Mouse (Mus musculus): Measurements from ENCODE around the gene Rhox2e. TPM values are rescaled to one million over a fixed set of nuclear protein-coding genes. Genes with fewer than 3 reads are reported as not detected.

The Rhox2e gene
- not detected for polyA plus RNA-seq (2012; fragmentation: generic; extraction: Trizol)

GRCm38 (mm10) chrX:37530152-37530551 is at the start of gene Rhox2e:
TSS of gene Rhox2e (plus strand) at chrX:37530452.

GRCm38 (mm10) chrX:37514059-37514458 is 16.2 kb upstream of the Rhox2e start, which contains the start of gene Rhox4d:
TSS of gene Rhox4d (plus strand) at chrX:37514359.

DNA sequence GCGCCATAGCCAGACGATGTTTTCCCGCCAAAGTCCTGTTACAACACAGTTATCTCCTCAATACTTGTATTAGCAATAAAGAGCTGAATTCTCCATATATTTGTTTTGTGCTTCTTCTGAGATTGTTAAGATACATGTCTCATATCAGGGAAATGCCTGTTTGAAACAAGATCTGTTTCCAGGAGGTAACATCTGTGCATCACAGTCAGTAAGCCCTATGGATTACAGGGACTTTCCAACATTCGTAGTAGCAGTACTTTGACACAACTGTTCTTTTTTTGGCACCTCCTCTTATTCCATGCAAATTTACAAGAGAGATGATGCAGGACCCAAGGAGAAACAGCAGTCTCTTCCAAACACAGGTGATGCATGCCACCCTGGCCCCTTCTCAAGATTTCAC is 11.5 kb downstream of the Rhox2e start, which contains the start of gene Rhox3e:
Gene Rhox3e (plus strand): TSS at position 301 of the 400 bp plus-strand sequence.

GRCm38 (mm10) chrX:37557112-37557511 is 26.9 kb downstream of the Rhox2e start, which contains the start of gene Rhox4e:
TSS of gene Rhox4e (plus strand) at chrX:37557412.

DNA sequence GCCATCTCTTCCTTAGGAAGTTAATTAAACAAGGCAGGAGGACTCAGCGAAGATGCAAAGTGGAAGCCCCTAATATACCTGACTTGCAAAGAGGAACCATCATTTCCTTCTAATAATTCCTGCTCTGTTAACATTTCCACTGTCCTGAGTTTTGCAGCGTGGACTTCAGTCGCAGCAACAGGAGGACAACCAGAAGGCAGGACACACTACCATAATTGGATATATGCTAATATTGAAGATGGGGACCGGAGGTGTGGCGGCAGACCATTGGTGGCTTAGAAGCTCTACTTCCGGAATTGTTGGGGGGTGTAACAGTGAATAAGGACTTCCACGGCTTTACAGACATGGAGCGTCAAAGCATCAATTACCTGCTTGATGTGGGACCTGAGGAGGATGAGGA is 40.9 kb downstream of the Rhox2e start, which contains the start of gene Rhox2f:
Gene Rhox2f (plus strand): TSS at position 301 of the 400 bp plus-strand sequence.

DNA sequence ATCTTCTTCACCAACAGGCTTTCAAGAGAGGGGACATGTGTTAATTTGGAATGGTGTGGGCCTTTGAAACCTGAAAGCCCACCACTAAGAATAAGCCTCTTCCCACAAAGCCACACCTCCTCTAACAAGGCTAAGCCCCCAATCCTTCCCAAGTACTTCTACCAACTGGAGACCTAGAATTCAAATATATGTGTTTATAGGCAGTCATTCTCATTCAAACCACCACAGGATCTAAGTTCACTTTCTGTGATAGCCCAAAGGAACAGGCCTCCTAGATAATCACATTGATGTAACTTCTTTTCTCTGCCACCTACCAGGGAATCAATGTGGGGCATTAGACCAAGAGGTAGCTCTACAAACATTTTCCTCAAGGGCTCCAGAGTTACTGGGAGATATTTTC is 50.4 kb downstream of the Rhox2e start, which contains the start of gene Rhox3f:
Gene Rhox3f (plus strand): TSS at position 301 of the 400 bp plus-strand sequence.

Other genes with a start within 250 kb of the Rhox2e start
- gene Rhox3a2, start 150.4 kb upstream of the Rhox2e start, polyA plus RNA-seq (2012; fragmentation: generic; extraction: Trizol), result not detected
- not detected for gene Rhox4a2, start 139.6 kb upstream of the Rhox2e start, polyA plus RNA-seq (2012; fragmentation: generic; extraction: Trizol)
- not detected for gene Rhox2b, start 118.4 kb upstream of the Rhox2e start, polyA plus RNA-seq (2012; fragmentation: generic; extraction: Trizol)
- gene Rhox4b, start 98.0 kb upstream of the Rhox2e start, polyA plus RNA-seq (2012; fragmentation: generic; extraction: Trizol), result not detected
- gene Rhox2c, start 76.8 kb upstream of the Rhox2e start, polyA plus RNA-seq (2012; fragmentation: generic; extraction: Trizol), result not detected
- not detected for gene Rhox3c, start 71.9 kb upstream of the Rhox2e start, polyA plus RNA-seq (2012; fragmentation: generic; extraction: Trizol)
- gene Rhox4c, start 50.1 kb upstream of the Rhox2e start, polyA plus RNA-seq (2012; fragmentation: generic; extraction: Trizol), result not detected
- gene Rhox2d, start 37.0 kb upstream of the Rhox2e start, polyA plus RNA-seq (2012; fragmentation: generic; extraction: Trizol), result not detected
- gene Rhox4d, start 16.1 kb upstream of the Rhox2e start, polyA plus RNA-seq (2012; fragmentation: generic; extraction: Trizol), result not detected
- gene Rhox3e, start 11.6 kb downstream of the Rhox2e start, polyA plus RNA-seq (2012; fragmentation: generic; extraction: Trizol), result not detected
- not detected for gene Rhox4e, start 27.0 kb downstream of the Rhox2e start, polyA plus RNA-seq (2012; fragmentation: generic; extraction: Trizol)
- not detected for gene Rhox2f, start 41.0 kb downstream of the Rhox2e start, polyA plus RNA-seq (2012; fragmentation: generic; extraction: Trizol)
- gene Rhox3f, start 50.5 kb downstream of the Rhox2e start, polyA plus RNA-seq (2012; fragmentation: generic; extraction: Trizol), result not detected
- not detected for gene Rhox4f, start 77.3 kb downstream of the Rhox2e start, polyA plus RNA-seq (2012; fragmentation: generic; extraction: Trizol)
- not detected for gene Rhox3g, start 98.2 kb downstream of the Rhox2e start, polyA plus RNA-seq (2012; fragmentation: generic; extraction: Trizol)
- not detected for gene Rhox2g, start 113.0 kb downstream of the Rhox2e start, polyA plus RNA-seq (2012; fragmentation: generic; extraction: Trizol)
- gene Rhox4g, start 120.9 kb downstream of the Rhox2e start, polyA plus RNA-seq (2012; fragmentation: generic; extraction: Trizol), result not detected
- not detected for gene Rhox3h, start 138.3 kb downstream of the Rhox2e start, polyA plus RNA-seq (2012; fragmentation: generic; extraction: Trizol)
- gene Rhox2h, start 142.8 kb downstream of the Rhox2e start, polyA plus RNA-seq (2012; fragmentation: generic; extraction: Trizol), result under 1 TPM in 1 of 2 experiments, not detected in 1; 0.04 TPM